Mouse (Mus musculus): ENCODE measurements around the gene Uxs1. TPM values are rescaled to one million over a fixed set of nuclear protein-coding genes. Genes with fewer than 3 reads are reported as not detected.

Uxs1 gene
- polyA plus RNA-seq, 1 experiment from 2014 or later = 24.9 TPM

DNA sequence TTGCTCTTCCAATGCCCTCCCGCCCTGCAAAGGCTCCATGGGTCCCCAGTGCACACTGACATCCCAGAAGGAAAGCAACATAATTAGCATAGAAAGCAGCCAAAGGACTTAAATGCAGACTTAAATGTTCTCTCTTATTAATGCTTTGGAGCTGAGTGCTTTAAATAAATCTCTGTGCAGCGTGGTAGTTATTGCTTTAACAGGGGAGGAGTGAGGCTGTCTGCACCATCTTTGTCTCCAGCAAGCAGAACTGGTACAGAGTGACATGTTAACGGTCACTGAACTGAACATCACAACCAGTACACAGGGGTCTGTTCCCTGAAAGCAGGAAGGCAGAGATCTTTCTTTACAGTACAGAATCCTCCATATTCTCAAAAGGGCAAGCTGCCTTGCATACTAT lies 29.6 kb downstream of the Uxs1 start:
- no peak overlapping the region for H3K4me3 ChIP-seq
- H3K9me3 ChIP-seq = no peaks in the 10 kb centered on the region
- no peak overlapping the region for H3K4me2 ChIP-seq (replicated peaks)
- WGBS = 90% methylated on average over 3 of the region's 3 CpGs
- ATAC-seq (ENCODE audit: insufficient number of reproducible peaks, insufficient read depth, low FRiP score, low TSS enrichment) = no peak
- no peaks in the 10 kb centered on the region for H3K4me1 ChIP-seq
- H3K36me3 ChIP-seq = 0 out of 2 replicates have a peak, but pooled peaks cover 4% of the 10 kb centered on the region
- no peaks in the 10 kb centered on the region for H3K27me3 ChIP-seq
- H3K9ac ChIP-seq = no peak overlapping the region
- H3K27ac ChIP-seq = no peak overlapping the region

DNA sequence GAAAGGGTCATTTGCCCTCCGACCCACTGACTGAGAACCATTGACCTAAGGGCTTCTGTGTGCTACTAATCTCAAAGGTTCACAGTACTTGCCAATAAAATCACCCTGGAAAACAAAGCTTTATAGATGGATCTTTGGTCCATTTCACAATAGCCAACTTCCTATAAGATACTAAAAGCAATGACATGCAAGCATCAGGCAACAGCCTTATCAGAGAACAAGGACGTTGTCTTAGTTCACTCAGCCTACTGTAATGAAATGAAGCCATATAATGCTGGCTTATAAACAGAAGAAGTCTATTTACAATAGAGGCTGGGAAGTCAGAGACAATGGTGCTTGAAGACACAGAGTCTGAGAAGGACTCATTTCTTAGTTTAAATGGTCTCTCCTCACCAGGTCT lies 37.8 kb downstream of the Uxs1 start:
- Histone ChIP-seq H3K4me3 (no peak overlapping the region), H3K36me3 (peaks cover 5% of the 10 kb centered on the region; the same call in 1 of the 2 replicates), H3K4me2 (replicated peaks) (no peak overlapping the region), H3K27me3 (no peaks in the 10 kb centered on the region), H3K4me1 (no peaks in the 10 kb centered on the region), H3K9me3 (no peaks in the 10 kb centered on the region), H3K27ac (no peak overlapping the region), H3K9ac (no peak overlapping the region)
- ATAC-seq (ENCODE audit: insufficient number of reproducible peaks, insufficient read depth, low FRiP score, low TSS enrichment) = no peak
- WGBS = 90% methylated on average over 2 of the region's 2 CpGs

DNA sequence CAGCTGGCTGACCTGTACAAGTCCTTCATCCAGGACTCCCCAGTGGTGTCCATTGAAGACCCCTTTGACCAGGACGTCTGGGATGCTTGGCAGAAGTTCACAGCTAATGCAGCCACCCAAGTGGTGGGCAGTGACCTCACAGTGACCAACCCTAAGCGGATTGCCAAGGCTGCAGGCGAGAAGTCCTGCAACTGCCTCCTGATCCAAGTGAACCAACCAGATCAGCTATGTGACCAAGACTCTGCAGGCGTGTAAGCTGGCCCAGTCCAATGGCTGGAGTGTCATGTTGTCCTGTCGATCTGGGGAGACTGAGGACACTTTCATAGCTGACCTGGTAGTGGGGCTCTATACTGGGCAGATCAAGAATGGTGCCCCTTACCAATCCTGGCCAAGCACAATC lies 40.9 kb downstream of the Uxs1 start:
- H3K27ac ChIP-seq = no peak overlapping the region
- H3K9me3 ChIP-seq = no peaks in the 10 kb centered on the region
- ATAC-seq (ENCODE audit: insufficient number of reproducible peaks, insufficient read depth, low FRiP score, low TSS enrichment) = no peak
- H3K4me3 ChIP-seq = no peak overlapping the region
- WGBS = 86% methylated on average over 5 of the region's 5 CpGs
- H3K27me3 ChIP-seq = no peaks in the 10 kb centered on the region
- H3K9ac ChIP-seq = no peak overlapping the region
- peaks cover 5% of the 10 kb centered on the region; the same call in 1 of the 2 replicates for H3K36me3 ChIP-seq
- H3K4me1 ChIP-seq = no peaks in the 10 kb centered on the region
- H3K4me2 ChIP-seq (replicated peaks) = no peak overlapping the region

DNA sequence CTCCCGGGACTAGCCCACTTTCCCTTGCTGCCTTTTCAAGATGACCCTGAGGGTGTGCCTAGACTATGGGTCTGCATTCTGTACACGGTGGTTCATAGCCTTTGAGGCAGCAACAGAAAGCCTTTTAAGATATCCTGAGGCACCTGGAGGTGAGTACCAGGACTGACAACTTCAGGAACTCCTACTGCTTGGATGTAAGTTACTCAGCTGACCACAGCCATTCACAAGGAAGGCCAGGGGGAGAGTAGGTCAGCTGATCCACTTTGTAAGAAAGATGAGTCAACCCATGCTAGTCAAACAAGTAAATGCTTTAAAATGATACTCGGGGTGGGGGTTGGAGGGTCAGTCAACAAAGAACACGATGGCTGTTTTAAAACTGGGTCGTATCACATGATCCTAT lies 42.3 kb downstream of the Uxs1 start:
- no peaks in the 10 kb centered on the region for H3K9me3 ChIP-seq
- no peaks in the 10 kb centered on the region for H3K27me3 ChIP-seq
- no peak for ATAC-seq (ENCODE audit: insufficient number of reproducible peaks, insufficient read depth, low FRiP score, low TSS enrichment)
- 84% methylated on average over 5 of the region's 5 CpGs for WGBS
- no peak overlapping the region for H3K27ac ChIP-seq
- H3K9ac ChIP-seq = no peak overlapping the region
- no peak overlapping the region for H3K4me3 ChIP-seq
- peaks cover 5% of the 10 kb centered on the region; the same call in 1 of the 2 replicates for H3K36me3 ChIP-seq
- H3K4me1 ChIP-seq = no peaks in the 10 kb centered on the region
- H3K4me2 ChIP-seq (replicated peaks) = no peak overlapping the region

DNA sequence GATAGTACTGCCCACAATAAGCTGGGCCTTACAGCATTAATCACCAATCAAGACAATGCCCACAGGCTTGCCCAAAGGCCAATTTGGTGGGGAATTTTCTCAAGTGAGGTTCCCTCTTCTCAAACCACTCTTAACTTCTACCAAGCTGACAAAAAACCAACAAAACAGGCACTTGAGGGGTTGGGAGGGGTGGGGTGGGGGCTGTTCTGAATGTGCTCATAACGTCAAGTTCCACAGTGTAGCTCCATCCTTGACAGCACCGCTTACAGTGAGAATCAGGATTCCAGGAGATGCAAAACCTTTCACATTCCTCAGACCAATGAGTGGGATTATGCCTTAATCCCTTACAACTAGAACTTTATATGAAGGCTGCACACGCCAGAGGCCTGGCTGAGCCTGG lies 44.4 kb downstream of the Uxs1 start:
- H3K27ac ChIP-seq = no peak overlapping the region
- no peak overlapping the region for H3K4me3 ChIP-seq
- peaks cover 12% of the 10 kb centered on the region for H3K36me3 ChIP-seq
- H3K9me3 ChIP-seq = 0 out of 2 replicates have a peak, but pooled peaks cover 3% of the 10 kb centered on the region
- ATAC-seq (ENCODE audit: insufficient number of reproducible peaks, insufficient read depth, low FRiP score, low TSS enrichment) = no peak
- no peak overlapping the region for H3K9ac ChIP-seq
- no peaks in the 10 kb centered on the region for H3K27me3 ChIP-seq
- no peaks in the 10 kb centered on the region for H3K4me1 ChIP-seq
- no peak overlapping the region for H3K4me2 ChIP-seq (replicated peaks)
- 75% methylated on average over 3 of the region's 3 CpGs for WGBS

DNA sequence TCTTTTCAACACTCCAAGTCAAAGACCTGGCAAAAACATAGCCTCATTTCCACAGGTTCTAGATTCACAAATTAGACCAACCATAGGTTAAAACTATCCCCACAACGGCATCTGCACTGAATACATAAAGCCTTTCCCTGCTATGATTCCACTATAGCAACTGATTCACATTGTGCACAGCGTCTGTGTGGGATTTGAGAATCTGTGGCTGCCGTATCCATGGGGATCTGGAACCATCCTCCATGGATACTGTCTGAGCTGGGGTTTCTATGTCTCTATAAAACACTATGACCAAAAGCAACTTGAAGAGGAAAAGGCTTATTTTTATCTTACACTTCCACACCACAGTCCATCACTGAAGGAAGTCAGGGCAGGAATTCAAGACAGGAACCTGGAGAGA lies 44.9 kb downstream of the Uxs1 start:
- no peak overlapping the region for H3K4me2 ChIP-seq (replicated peaks)
- H3K9ac ChIP-seq = no peak overlapping the region
- 90% methylated on average over 3 of the region's 3 CpGs for WGBS
- no peak overlapping the region for H3K27ac ChIP-seq
- H3K9me3 ChIP-seq = 0 out of 2 replicates have a peak, but pooled peaks cover 3% of the 10 kb centered on the region
- no peaks in the 10 kb centered on the region for H3K27me3 ChIP-seq
- H3K4me3 ChIP-seq = no peak overlapping the region
- peaks cover 12% of the 10 kb centered on the region for H3K36me3 ChIP-seq
- no peak for ATAC-seq (ENCODE audit: insufficient number of reproducible peaks, insufficient read depth, low FRiP score, low TSS enrichment)
- no peaks in the 10 kb centered on the region for H3K4me1 ChIP-seq

DNA sequence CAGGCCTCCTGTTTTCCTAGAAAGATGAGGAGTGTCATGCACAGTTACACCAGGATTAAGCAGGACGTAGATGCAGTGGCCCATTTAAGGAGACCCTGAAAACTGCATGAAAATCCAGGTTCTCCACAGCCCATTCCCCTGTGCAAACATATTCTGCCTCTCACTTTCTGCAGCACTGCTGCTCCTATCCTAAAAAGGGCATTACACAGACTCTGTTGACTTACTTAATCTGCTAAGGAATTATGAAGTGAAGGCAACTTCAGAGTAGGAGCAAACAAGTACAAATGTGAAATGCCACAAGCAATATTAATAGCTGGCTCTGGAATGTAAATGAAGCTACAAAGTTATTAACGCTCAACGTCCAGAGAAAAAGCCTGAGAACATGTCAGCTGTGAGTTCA lies 45.9 kb downstream of the Uxs1 start:
- H3K27me3 ChIP-seq = no peaks in the 10 kb centered on the region
- no peak overlapping the region for H3K9ac ChIP-seq
- H3K9me3 ChIP-seq = 0 out of 2 replicates have a peak, but pooled peaks cover 3% of the 10 kb centered on the region
- ATAC-seq (ENCODE audit: insufficient number of reproducible peaks, insufficient read depth, low FRiP score, low TSS enrichment) = no peak
- H3K4me3 ChIP-seq = no peak overlapping the region
- H3K4me2 ChIP-seq (replicated peaks) = no peak overlapping the region
- peaks cover 13% of the 10 kb centered on the region for H3K36me3 ChIP-seq
- H3K4me1 ChIP-seq = no peaks in the 10 kb centered on the region
- H3K27ac ChIP-seq = no peak overlapping the region
- WGBS = 66% methylated on average over 3 of the region's 3 CpGs

DNA sequence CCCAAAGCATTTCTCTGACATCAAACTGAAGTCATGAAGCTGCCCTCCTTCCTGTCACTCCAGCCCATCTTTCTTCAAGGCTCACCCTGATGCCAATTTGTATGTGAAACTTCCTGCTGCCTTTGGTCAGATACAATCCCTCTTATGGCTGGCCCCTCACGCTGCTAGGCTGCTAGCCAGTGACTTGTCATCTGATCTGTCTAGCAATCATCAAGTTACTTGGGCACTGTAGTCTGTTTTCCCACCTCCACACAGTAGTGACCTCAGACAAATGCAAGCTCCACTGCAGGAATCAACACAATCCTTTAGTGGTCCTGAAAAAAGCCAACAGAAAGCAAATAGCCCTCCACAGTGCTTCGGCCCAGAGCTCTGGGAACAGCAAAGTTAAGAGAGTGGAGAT lies 46.4 kb downstream of the Uxs1 start:
- Histone ChIP-seq H3K36me3 (peaks cover 14% of the 10 kb centered on the region), H3K9me3 (0 out of 2 replicates have a peak, but pooled peaks cover 3% of the 10 kb centered on the region), H3K4me2 (replicated peaks) (no peak overlapping the region), H3K4me1 (no peaks in the 10 kb centered on the region), H3K27ac (no peak overlapping the region), H3K27me3 (no peaks in the 10 kb centered on the region), H3K4me3 (no peak overlapping the region), H3K9ac (no peak overlapping the region)
- 59% methylated on average over 2 of the region's 2 CpGs for WGBS
- ATAC-seq (ENCODE audit: insufficient number of reproducible peaks, insufficient read depth, low FRiP score, low TSS enrichment) = no peak

DNA sequence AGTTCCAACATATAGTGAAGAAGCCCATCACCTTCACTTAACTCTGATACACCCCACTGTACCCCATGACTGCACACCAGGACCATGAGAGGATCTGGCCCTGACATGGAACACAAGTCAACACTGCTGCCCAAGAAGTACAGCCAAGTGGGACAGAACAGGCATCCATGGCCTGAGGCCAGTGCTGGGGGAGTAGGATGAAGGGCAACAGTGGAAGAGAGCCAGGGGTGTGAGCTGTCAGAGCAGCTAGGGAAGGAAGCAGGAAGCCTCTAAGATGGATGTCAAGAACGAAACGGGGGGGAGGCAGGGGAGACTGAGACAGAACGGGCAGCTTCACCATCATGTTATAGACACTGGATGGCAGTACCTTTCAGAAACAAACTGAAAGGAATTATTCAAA lies 51.5 kb downstream of the Uxs1 start:
- Histone ChIP-seq H3K9me3 (0 out of 2 replicates have a peak, but pooled peaks cover 3% of the 10 kb centered on the region), H3K36me3 (peaks cover 45% of the 10 kb centered on the region), H3K4me1 (no peaks in the 10 kb centered on the region), H3K4me3 (no peak overlapping the region), H3K27ac (no peak overlapping the region), H3K9ac (no peak overlapping the region), H3K27me3 (no peaks in the 10 kb centered on the region), H3K4me2 (replicated peaks) (no peak overlapping the region)
- 87% methylated on average over 3 of the region's 3 CpGs for WGBS
- no peak for ATAC-seq (ENCODE audit: insufficient number of reproducible peaks, insufficient read depth, low FRiP score, low TSS enrichment)

DNA sequence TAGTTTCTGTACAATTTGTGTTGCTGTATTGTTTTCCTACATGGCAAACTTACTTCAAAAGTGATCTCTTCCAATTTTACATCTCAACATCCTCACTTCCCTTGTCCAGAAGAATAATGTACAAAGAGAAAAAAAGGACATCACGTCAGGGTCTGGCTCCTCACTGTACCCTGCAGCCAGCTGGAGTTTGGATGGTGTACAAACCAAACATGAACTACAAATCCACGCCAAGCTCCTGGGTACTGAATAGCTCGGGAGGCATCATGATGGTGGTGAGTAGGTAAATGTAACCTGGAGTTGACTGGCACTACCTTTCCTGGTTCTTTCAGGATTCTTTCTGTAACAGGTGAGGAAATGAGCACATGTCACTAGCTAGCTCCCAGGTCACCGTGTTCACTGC lies 53.5 kb downstream of the Uxs1 start:
- Histone ChIP-seq H3K27ac (no peak overlapping the region), H3K36me3 (peaks cover 57% of the 10 kb centered on the region), H3K27me3 (no peaks in the 10 kb centered on the region), H3K9me3 (0 out of 2 replicates have a peak, but pooled peaks cover 3% of the 10 kb centered on the region), H3K4me1 (no peaks in the 10 kb centered on the region), H3K9ac (no peak overlapping the region), H3K4me3 (no peak overlapping the region), H3K4me2 (replicated peaks) (no peak overlapping the region)
- ATAC-seq (ENCODE audit: insufficient number of reproducible peaks, insufficient read depth, low FRiP score, low TSS enrichment) = no peak
- 91% methylated on average over 4 of the region's 4 CpGs for WGBS

DNA sequence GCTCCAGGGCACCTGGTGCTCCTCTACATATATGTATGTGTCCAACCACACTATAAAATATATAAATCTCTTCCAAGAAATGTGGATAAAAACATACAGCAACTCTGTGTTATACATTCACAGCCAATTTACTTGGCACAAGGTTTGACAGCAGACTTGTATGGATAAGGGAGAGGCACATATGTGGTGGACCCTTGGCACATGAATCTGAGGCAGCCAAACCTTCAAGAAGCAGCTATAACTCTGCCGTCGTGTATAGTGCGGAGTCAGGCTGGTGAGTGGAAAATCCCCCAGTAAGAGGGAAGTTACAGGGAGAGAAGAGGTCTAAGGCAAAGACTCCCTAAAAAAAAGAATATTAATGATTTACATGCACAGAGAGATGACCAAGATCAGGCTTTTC lies 54.9 kb downstream of the Uxs1 start:
- Histone ChIP-seq H3K27ac (no peak overlapping the region), H3K4me3 (no peak overlapping the region), H3K36me3 (peaks cover 52% of the 10 kb centered on the region), H3K9ac (no peak overlapping the region), H3K4me1 (no peaks in the 10 kb centered on the region), H3K4me2 (replicated peaks) (no peak overlapping the region), H3K9me3 (no peaks in the 10 kb centered on the region), H3K27me3 (no peaks in the 10 kb centered on the region)
- WGBS = 99% methylated on average over 3 of the region's 3 CpGs
- no peak for ATAC-seq (ENCODE audit: insufficient number of reproducible peaks, insufficient read depth, low FRiP score, low TSS enrichment)

DNA sequence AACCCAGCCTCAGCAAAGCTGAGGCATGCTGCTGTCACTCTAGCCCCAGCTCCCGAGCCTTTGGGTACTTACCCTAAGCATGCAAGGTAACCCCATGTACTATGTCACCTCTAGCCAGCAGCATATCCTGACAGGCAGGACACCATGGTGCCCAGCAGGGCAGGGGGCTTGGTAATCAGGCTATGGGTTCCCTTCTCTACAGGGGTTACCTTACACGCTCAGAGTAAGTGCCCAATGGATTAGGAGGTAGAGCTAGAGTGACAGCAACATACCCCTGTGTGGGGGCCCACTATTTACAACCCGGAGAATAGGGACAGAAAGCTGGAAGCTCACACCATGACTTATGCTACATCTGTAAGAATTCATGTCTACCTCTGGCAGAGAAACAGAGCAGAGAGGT lies 57.6 kb downstream of the Uxs1 start:
- H3K4me3 ChIP-seq = no peak overlapping the region
- peaks cover 43% of the 10 kb centered on the region for H3K36me3 ChIP-seq
- no peak for ATAC-seq (ENCODE audit: insufficient number of reproducible peaks, insufficient read depth, low FRiP score, low TSS enrichment)
- H3K9ac ChIP-seq = no peak overlapping the region
- H3K27me3 ChIP-seq = no peaks in the 10 kb centered on the region
- H3K27ac ChIP-seq = no peak overlapping the region
- no peaks in the 10 kb centered on the region for H3K4me1 ChIP-seq
- no peak overlapping the region for H3K4me2 ChIP-seq (replicated peaks)
- 91% methylated on average over 3 of the region's 3 CpGs for WGBS
- H3K9me3 ChIP-seq = no peaks in the 10 kb centered on the region

DNA sequence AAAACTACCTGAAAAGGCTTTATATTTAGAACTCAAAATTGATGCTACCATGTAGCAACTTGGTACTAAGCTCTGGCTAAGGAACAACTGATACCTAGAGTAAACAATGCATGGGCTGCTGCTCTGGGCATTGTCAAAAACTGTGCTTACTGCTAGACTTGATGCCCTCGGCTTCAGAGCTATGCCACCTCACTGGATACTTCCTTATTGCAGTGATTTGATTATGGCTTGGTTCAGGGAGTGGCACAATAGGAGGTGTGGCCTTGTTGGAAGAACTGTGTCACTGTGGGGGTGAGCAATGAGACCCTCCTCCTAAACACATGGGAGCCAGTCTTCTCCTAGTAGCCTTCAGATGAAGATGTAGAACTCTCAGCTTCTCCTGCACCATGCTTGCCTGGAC lies 58.3 kb downstream of the Uxs1 start:
- no peaks in the 10 kb centered on the region for H3K4me1 ChIP-seq
- WGBS = 64% methylated on average over 1 of the region's 1 CpGs
- H3K36me3 ChIP-seq = peaks cover 44% of the 10 kb centered on the region
- no peaks in the 10 kb centered on the region for H3K9me3 ChIP-seq
- H3K27me3 ChIP-seq = no peaks in the 10 kb centered on the region
- H3K4me2 ChIP-seq (replicated peaks) = no peak overlapping the region
- no peak for ATAC-seq (ENCODE audit: insufficient number of reproducible peaks, insufficient read depth, low FRiP score, low TSS enrichment)
- no peak overlapping the region for H3K4me3 ChIP-seq
- no peak overlapping the region for H3K27ac ChIP-seq
- H3K9ac ChIP-seq = no peak overlapping the region
